Mouse (Mus musculus) CD8-positive naive resting alpha-beta T cell, adult 57 days (primary cell): Measurements from ENCODE around the gene Dusp7. TPM values are rescaled to one million over a fixed set of nuclear protein-coding genes. Genes with fewer than 3 reads are reported as not detected.

Experiments
- total RNA-seq: library from RNA; stranded (reverse); gene quantifications from one replicate; pipeline ENCODE4 v1.2.4, GENCODE M21; 2023

The Dusp7 gene
- 28.0 TPM for total RNA-seq

GRCm38 (mm10) chr9:106368112-106368717 lies at the start of gene Dusp7:
Gene Dusp7, plus strand, starts transcription at chr9:106368632.

Other genes starting within 250 kb of the Dusp7 start
- 6.5 TPM for gene Glyctk, start 210.5 kb upstream of the Dusp7 start, total RNA-seq
- 122 TPM for gene Wdr82, start 197.7 kb upstream of the Dusp7 start, total RNA-seq
- 40.6 TPM for gene Ppm1m, start 168.9 kb upstream of the Dusp7 start, total RNA-seq
- 121 TPM for gene Twf2, start 165.5 kb upstream of the Dusp7 start, total RNA-seq
- gene Tlr9, start 146.0 kb upstream of the Dusp7 start, total RNA-seq = 11.5 TPM
- gene Alas1, start 120.0 kb upstream of the Dusp7 start, total RNA-seq = 44.3 TPM
- gene Poc1a, start 87.6 kb upstream of the Dusp7 start, total RNA-seq = 3.0 TPM
- gene Rpl29, start 60.8 kb downstream of the Dusp7 start, total RNA-seq = 867 TPM
- gene Acy1, start 69.7 kb downstream of the Dusp7 start, total RNA-seq = 12.5 TPM
- gene Abhd14b, start 78.8 kb downstream of the Dusp7 start, total RNA-seq = 2.5 TPM
- 12.2 TPM for gene Abhd14a, start 79.0 kb downstream of the Dusp7 start, total RNA-seq
- gene Pcbp4, start 84.7 kb downstream of the Dusp7 start, total RNA-seq = 5.0 TPM
- gene Gpr62, start 97.3 kb downstream of the Dusp7 start, total RNA-seq = not detected
- 86.5 TPM for gene Rrp9, start 107.3 kb downstream of the Dusp7 start, total RNA-seq
- 35.9 TPM for gene Parp3, start 108.3 kb downstream of the Dusp7 start, total RNA-seq
- not detected for gene Iqcf1, start 131.3 kb downstream of the Dusp7 start, total RNA-seq
- not detected for gene Iqcf5, start 145.9 kb downstream of the Dusp7 start, total RNA-seq
- gene Iqcf3, start 193.0 kb downstream of the Dusp7 start, total RNA-seq = not detected
- not detected for gene Iqcf4, start 202.4 kb downstream of the Dusp7 start, total RNA-seq